Mouse (Mus musculus) forebrain, embryonic 10.5 days (tissue): Measurements from ENCODE around the gene H2-Q6. TPM values are rescaled to one million over a fixed set of nuclear protein-coding genes. Genes with fewer than 3 reads are reported as not detected.
"Not testable (repeated sequence)": the region's sequence is repeated elsewhere in the genome, so short reads cannot be mapped to it uniquely, and the experiment has no call there.

Experiments used
- DNase-seq: peaks from one replicate; pipeline ENCODE4 v3.0.0-alpha.2; 2017; ENCODE audit warnings: low spot score; ENCODE audit errors: extremely low spot score
- H3K27ac ChIP-seq: fragments of 300-500 bp; sonication (generic); 2 replicates; pipeline ENCODE4 v1.5.1; 2016; ENCODE audit warnings: mild to moderate bottlenecking
- H3K27me3 ChIP-seq: fragments of 300-500 bp; sonication (generic); 2 replicates; pipeline ENCODE4 v1.6.1; 2016; ENCODE audit warnings: mild to moderate bottlenecking; ENCODE audit not compliant: poor library complexity, severe bottlenecking
- H3K36me3 ChIP-seq: fragments of 300-500 bp; sonication (generic); replicated peaks from 2 replicates; pipeline ENCODE4 v1.6.1; 2016; ENCODE audit warnings: mild to moderate bottlenecking, moderate library complexity
- H3K4me1 ChIP-seq: fragments of 300-500 bp; sonication (generic); 2 replicates; pipeline ENCODE4 v1.6.1; 2016
- H3K4me3 ChIP-seq: fragments of 300-500 bp; sonication (generic); 2 replicates; pipeline ENCODE4 v1.5.1; 2016; ENCODE audit warnings: mild to moderate bottlenecking, moderate library complexity
- H3K9me3 ChIP-seq: fragments of 300-500 bp; sonication (generic); 2 replicates; pipeline ENCODE4 v1.6.1; 2016; ENCODE audit warnings: mild to moderate bottlenecking, moderate library complexity
- WGBS: fragments of 180-500 bp; shearing (Covaris S2); methylation state at CpG from one replicate; pipeline ENCODE4 v1.1.7; 2016; 5-methylcytosine and 5-hydroxymethylcytosine counted together
- polyA plus RNA-seq: library from polyadenylated mRNA; unstranded; fragments of >200 nt; fragmentation: Nextera tagmentation; extraction: Ambion mirVana; gene quantifications from 2 replicates; pipeline ENCODE4 v1.2.1, GENCODE M21; 2016

Gene H2-Q6
- polyA plus RNA-seq: 2.1 and 2.5 TPM in 2 replicates

DNA sequence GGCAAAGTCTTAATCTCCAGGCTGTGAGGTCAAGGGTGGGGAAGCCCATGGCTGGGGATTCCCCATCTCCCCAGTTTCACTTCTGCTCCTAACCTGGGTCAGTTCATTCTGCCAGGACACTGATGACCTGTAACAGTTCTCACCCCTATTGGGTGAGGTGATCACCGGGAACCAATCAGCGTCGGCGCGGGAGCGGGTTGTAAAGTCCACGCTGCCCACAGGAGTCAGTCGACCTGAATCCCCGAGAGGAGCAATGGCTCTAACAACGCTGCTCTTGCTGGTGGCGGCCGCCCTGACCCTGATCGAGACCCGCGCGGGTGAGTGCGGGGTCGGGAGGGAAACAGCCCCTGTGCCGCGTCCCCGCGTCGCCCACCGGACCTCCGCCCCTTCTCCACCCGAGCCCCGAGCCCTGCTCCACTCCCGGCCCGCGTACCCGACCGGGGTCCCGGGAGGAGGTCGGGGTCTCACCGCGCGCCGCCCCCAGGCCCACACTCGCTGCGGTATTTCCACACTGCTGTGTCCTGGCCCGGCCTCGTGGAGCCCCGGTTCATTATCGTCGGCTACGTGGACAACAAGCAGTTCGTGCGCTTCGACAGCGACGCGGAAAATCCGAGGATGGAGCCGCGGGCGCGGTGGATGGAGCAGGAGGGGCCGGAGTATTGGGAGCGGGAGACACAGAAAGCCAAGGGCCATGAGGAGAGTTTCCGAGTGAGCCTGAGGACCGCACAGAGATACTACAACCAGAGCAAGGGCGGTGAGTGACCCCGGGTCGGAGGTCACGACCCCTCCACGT lies at the start of gene H2-Q6:
Gene H2-Q6 (plus strand): TSS at position 227 of the 793 bp plus-strand sequence.
- not testable (repeated sequence) for H3K9me3 ChIP-seq, H3K36me3 ChIP-seq
- DNase-seq: peak; percentile 73
- WGBS: 2% methylated on average over 58 of the region's 66 CpGs
- Histone ChIP-seq H3K27me3 (peaks cover 57% of the 10 kb centered on the region), H3K4me3 (peak within 1 kb of the TSS; percentile 50), H3K27ac (peak within 1 kb of the TSS; percentile 40; the same call in 1 of the 2 replicates), H3K4me1 (peaks cover 12% of the 10 kb centered on the region)

DNA sequence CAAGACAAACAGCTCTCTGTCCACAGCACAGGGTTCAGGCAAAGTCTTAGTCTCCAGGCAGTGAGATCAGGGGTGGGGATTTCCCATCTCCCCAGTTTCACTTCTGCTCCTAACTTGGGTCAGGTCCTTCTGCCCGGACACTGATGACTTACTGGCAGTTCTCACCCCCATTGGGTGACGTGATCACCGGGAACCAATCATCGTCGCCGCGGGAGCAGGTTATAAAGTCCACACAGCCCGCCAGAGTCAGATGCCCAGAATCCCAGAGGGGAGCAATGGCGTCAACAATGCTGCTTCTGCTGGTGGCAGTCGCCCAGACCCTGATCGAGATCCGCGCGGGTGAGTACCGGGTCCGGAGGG lies 45.3 kb upstream of the H2-Q6 start, which contains the start of gene H2-Q4:
Gene H2-Q4 (plus strand): TSS at position 249 of the 360 bp plus-strand sequence.
- H3K4me3 ChIP-seq: peak within 1 kb of the TSS; percentile 71
- peak; percentile 82 for DNase-seq
- peak within 1 kb of the TSS; percentile 84 for H3K27ac ChIP-seq
- H3K36me3 ChIP-seq: 0 out of 2 replicates have a peak, but pooled peaks cover 5% of the 10 kb centered on the region
- H3K9me3 ChIP-seq: peaks cover 18% of the 10 kb centered on the region; the same call in 1 of the 2 replicates
- under 1% methylated on average over 16 of the region's 16 CpGs for WGBS
- H3K27me3 ChIP-seq: peaks cover 38% of the 10 kb centered on the region
- H3K4me1 ChIP-seq: peaks cover 16% of the 10 kb centered on the region

DNA sequence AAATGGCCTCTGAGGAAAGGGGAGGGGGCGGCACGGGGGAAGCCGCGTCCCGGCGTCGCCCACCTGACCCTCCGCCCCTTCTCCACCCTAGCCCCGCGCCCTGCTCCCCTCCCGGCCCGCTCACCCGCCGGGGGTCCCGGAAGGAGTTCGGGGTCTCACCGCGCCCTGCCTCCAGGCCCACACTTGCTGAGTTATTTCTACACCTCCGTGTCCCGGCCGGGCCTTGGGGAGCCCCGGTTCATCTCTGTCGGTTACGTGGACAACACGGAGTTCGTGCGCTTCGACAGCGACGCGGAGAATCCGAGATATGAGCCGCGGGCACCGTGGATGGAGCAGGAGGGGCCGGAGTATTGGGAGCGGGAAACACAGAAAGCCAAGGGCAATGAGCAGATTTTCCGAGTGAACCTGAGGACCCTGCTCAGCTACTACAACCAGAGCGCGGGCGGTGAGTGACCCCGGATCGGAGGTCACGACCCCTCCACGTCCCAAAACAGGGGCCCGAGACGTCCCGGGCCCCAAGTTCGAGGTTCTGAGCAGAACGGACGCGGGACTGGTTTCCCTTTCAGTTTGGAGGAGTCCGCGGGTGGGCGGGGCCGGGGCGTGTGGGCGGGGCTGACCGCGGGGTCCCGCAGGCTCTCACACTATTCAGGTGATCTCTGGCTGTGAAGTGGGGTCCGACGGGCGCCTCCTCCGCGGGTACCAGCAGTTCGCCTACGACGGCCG lies 44.8 kb upstream of the H2-Q6 start:
- Histone ChIP-seq H3K27ac (peak overlapping the region; percentile 84), H3K36me3 (0 out of 2 replicates have a peak, but pooled peaks cover 5% of the 10 kb centered on the region), H3K4me3 (peak overlapping the region; percentile 71), H3K9me3 (peaks cover 14% of the 10 kb centered on the region; the same call in 1 of the 2 replicates), H3K27me3 (peaks cover 38% of the 10 kb centered on the region), H3K4me1 (peaks cover 16% of the 10 kb centered on the region)
- WGBS: 1% methylated on average over 70 of the region's 70 CpGs
- peak; percentile 40 for DNase-seq

DNA sequence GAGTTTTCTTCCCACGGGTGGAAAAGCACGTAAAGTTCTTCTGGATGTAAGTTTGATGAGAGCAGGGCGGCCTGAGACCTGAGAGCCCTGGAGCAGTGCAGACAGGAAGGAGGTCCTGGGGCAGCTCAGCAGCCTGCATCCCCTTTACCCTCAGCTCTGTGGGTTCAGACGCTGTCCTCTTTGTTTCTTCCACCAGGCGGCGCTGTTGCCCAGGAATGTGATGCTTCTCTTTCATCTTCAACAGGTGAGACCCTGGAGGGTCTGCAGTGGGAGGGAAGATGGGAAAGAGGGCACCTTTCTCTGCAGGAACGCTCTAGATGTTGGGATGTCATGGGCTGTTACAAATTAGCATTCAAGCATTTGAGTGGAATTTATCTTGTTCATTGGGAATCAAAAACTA lies 34.9 kb upstream of the H2-Q6 start:
- H3K36me3 ChIP-seq, H3K27ac ChIP-seq, H3K9me3 ChIP-seq, H3K4me3 ChIP-seq, H3K4me1 ChIP-seq: not testable (repeated sequence)
- 5% methylated on average over 7 of the region's 7 CpGs for WGBS
- peaks cover 20% of the 10 kb centered on the region for H3K27me3 ChIP-seq
- peak; percentile 30 for DNase-seq

DNA sequence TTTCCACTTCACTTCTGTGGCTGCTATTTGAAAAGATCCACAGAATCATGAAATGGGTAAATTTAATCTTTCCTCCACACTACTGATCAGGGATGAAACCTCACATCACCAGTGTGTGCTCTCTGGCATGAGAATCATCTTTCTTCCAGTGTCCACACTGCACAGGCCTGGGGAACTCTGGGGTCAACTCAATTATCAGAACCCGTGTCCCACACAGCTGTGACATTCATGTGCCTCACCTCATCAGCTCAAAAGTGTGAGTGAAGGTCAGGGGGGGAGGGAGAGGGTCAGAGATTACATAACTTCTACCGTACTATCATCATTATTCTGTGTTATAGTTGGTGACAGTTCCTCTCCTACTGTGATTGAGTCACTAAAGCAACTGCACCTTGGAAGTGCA lies 32.0 kb upstream of the H2-Q6 start:
- WGBS: 81% methylated on average over 2 of the region's 2 CpGs
- H3K36me3 ChIP-seq, DNase-seq, H3K27ac ChIP-seq, H3K4me3 ChIP-seq, H3K9me3 ChIP-seq, H3K4me1 ChIP-seq: not testable (repeated sequence)
- peaks cover 31% of the 10 kb centered on the region for H3K27me3 ChIP-seq

DNA sequence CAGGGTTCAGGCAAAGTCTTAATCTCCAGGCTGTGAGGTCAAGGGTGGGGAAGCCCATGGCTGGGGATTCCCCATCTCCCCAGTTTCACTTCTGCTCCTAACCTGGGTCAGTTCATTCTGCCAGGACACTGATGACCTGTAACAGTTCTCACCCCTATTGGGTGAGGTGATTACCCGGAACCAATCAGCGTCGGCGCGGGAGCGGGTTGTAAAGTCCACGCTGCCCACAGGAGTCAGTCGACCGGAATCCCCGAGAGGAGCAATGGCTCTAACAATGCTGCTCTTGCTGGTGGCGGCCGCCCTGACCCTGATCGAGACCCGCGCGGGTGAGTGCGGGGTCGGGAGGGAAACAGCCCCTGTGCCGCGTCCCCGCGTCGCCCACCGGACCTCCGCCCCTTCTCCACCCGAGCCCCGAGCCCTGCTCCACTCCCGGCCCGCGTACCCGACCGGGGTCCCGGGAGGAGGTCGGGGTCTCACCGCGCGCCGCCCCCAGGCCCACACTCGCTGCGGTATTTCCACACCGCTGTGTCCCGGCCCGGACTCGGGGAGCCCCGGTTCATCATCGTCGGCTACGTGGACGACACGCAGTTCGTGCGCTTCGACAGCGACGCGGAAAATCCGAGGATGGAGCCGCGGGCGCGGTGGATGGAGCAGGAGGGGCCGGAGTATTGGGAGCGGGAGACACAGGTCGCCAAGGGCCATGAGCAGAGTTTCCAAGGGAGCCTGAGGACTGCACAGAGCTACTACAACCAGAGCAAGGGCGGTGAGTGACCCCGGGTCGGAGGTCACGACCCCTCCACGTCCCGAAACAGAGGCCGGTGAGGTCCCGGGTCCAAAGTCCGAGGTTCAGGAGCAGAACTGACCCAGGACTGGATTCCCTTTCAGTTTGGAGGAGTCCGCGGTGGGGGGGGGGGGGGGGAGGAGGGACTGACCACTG lies 30.5 kb upstream of the H2-Q6 start:
- not testable (repeated sequence) for H3K27ac ChIP-seq, DNase-seq, H3K4me1 ChIP-seq, H3K9me3 ChIP-seq, H3K36me3 ChIP-seq
- 1% methylated on average over 55 of the region's 75 CpGs for WGBS
- H3K4me3 ChIP-seq: peak overlapping the region; percentile 45
- H3K27me3 ChIP-seq: peaks cover 31% of the 10 kb centered on the region

DNA sequence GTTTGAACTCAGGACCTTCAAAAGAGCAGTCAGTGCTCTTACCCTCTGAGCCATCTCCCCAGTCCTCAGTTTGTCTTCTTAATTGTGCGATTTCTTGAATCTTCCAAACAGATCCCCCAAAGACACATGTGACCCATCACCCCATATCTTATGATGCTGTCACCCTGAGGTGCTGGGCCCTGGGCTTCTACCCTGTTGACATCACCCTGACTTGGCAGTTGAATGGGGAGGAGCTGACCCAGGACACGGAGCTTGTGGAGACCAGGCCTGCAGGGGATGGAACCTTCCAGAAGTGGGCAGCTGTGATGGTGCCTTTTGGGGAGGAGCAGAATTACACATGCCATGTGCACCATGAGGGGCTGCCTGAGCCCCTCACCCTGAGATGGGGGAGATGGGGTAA lies 27.7 kb upstream of the H2-Q6 start:
- not testable (repeated sequence) for H3K36me3 ChIP-seq, H3K4me3 ChIP-seq, H3K9me3 ChIP-seq, DNase-seq, H3K27ac ChIP-seq, H3K4me1 ChIP-seq
- WGBS: 98% methylated on average over 2 of the region's 2 CpGs
- peaks cover 25% of the 10 kb centered on the region for H3K27me3 ChIP-seq

DNA sequence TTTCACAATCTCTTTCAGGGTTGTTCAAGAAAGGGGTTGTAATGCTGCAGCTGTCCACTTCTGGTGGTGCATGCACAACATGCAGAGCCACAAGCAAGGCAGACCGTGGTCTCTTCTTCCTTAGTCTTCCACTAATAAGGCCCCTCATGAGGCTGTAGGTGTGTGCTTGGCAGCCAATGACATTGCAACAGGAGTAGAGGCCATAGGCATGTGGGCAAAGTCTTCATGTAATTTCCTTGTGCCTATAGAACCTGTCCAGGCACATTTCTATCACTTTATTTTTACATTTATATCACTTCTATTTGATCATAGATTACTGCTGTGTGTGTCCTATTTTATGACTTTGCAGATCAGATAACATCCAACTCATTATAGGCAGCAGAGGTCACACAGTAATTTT lies 11.6 kb upstream of the H2-Q6 start:
- not testable (repeated sequence) for DNase-seq, H3K27me3 ChIP-seq, H3K27ac ChIP-seq, H3K4me3 ChIP-seq, H3K4me1 ChIP-seq, H3K36me3 ChIP-seq, H3K9me3 ChIP-seq
- WGBS: no CpG with 5 or more reads among the region's 1 CpGs

DNA sequence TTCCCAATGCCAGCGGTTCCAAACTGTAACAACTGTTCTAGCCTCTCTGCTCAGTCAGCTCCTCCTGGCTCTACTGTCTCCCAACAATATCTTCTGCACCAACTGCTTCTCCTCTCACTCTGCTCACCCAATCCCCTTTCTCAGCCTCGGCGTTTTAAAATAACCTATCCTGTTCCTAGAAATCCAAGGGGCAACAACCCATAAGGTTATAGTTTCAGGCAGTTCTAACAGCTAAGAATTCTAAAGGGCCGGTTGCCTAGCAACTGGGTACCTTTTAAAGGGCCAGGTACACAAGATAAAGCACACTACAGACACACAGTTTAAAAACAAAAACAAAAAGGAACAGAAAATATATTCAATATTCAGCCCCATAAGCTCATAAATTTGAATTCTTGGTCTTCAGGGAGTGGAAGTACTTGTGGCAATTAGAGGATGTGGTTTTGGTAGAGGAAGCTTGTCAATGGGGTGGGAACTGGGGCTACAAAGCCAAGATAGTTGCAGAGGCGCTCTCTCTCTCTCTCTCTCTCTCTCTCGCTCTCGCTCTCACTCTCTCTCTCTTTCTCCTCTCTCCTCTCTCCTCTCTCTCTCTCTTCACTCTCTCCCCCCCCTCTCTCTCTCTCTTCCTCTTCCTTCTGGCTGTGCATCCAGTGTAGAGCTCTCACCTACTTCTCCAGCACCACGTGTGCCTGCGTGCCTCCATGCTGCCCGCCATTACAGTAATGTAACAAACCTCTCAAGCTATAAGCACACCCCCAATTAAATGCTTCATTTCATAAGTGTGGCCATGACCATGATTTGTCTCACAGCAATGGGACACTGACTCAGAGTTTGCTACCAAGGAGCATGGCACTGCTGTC lies 9.1 kb upstream of the H2-Q6 start:
- H3K27ac ChIP-seq, DNase-seq, H3K36me3 ChIP-seq, H3K4me1 ChIP-seq, H3K9me3 ChIP-seq, H3K4me3 ChIP-seq: not testable (repeated sequence)
- 67% methylated on average over 2 of the region's 10 CpGs for WGBS
- H3K27me3 ChIP-seq: peaks cover 10% of the 10 kb centered on the region; the same call in 1 of the 2 replicates

DNA sequence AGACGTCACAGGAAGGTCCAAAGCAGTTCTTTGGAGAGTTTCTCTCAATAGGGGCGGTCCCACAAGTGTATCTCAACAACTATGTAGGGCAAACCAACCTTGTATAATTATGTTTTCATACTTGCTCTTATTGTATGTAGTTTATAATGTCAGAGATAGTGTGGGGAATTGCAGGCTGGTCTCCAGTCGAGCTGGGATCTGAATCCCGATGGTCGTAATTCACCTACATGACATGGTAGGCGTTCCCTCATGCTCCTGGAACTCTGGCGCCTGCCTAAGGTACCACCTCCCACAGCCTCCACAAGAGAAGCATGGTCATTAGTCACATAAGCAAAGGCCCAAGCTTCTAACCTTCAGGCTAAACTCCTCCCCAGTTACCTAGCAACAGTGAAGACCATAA lies 5.9 kb upstream of the H2-Q6 start:
- 84% methylated on average over 7 of the region's 7 CpGs for WGBS
- DNase-seq: no peak

DNA sequence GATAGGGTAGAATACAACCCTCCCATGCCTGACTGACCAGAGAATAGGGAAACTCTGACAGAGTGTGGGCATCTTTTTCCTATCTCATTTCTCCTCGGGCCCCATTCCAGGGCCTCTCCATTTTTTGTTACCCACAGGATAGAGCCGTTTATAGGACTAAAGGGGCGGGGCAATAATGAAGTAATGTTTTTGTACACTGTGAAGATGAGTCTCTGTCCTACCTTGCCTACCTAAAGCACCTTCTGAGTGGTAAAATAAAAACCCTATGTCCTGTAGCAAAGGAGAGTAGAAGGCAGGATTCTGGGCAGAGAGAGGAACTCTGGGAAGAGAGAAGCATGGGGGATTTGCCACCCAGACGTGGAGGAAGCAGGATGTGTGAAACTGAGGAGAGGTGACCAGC lies 5.1 kb upstream of the H2-Q6 start:
- not testable (repeated sequence) for H3K9me3 ChIP-seq, DNase-seq, H3K27ac ChIP-seq, H3K4me3 ChIP-seq, H3K4me1 ChIP-seq, H3K36me3 ChIP-seq
- H3K27me3 ChIP-seq: peaks cover 33% of the 10 kb centered on the region
- 78% methylated on average over 4 of the region's 4 CpGs for WGBS

More for the DNA sequence above, 5.9 kb upstream of the H2-Q6 start:
- Histone ChIP-seq H3K9me3 (no peaks in the 10 kb centered on the region), H3K4me1 (no peaks in the 10 kb centered on the region), H3K27ac (no peak overlapping the region), H3K36me3 (no peaks in the 10 kb centered on the region), H3K4me3 (no peak overlapping the region), H3K27me3 (peaks cover 27% of the 10 kb centered on the region)
